Mouse (Mus musculus): ENCODE data around the gene Gm49721. TPM values are rescaled to one million over a fixed set of nuclear protein-coding genes. Genes with fewer than 3 reads are reported as not detected.
"Not testable (repeated sequence)": the region's sequence is repeated elsewhere in the genome, so short reads cannot be mapped to it uniquely, and the experiment has no call there.

Gene Gm49721
- polyA plus RNA-seq, 1 experiment, result not detected

DNA sequence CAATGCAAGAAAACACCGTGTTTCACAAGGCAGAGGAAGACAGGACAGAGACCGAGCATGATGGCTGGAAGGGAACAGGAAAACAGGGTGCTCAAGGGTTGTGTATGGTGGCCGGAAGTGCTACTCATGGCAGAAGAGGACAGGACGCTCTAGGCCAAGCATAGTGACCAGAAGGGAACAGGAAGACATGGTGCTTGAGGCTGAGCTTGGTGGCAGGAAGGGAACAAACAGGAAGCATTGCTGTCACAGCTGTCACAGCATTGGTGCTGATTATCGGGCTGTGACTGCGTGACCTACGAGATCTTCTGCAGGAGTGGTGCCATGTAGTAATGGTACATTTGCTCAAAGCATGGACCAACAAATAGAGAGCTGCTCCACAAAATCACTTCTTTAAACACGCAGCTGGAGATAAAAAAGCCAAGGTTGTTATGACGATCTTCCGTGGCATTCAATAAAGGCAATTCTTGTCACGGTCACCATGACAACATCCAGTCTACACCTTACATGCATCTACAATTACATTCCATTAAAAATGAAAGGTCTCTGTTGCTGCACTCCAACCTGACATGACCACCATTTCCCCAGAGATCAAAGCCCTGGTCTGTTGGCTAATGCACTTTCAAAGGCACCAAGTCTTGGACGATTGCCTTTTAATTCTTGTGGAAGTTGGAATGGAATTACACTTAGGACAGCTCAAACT lies 106.9 kb downstream of the Gm49721 start:
- not testable (repeated sequence) for H3K27ac ChIP-seq (ENCODE audit: insufficient read depth, low read depth, low read length); H3K4me3 ChIP-seq (ENCODE audit: low read depth, low read length); H3K4me1 ChIP-seq (ENCODE audit: control insufficient read depth, insufficient read depth, insufficient read length, low read length); H3K27me3 ChIP-seq (ENCODE audit: control insufficient read depth, insufficient read depth, low read length); H3K36me3 ChIP-seq (ENCODE audit: control insufficient read depth, insufficient read depth, low read length)
- WGBS, result no CpG with 5 or more reads among the region's 12 CpGs

DNA sequence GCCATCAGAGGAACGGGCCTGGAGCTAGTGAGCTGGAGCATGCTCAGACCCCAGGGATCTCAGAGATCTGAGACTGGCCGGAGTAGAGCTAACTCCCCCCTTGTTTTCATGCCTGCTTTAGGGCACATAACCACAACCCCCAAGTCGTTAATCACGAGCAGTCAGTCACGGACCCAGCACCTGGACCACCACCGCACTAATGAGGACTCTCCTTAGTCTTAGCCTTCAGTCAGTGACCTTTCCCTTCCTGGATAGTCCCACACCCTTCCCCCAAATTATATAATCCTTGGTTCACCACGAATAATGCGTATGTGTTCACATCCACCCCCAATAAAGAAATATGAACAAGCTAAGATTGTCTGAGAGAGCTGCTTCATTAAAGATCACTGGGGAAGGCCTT lies 108.1 kb downstream of the Gm49721 start:
- H3K4me3 ChIP-seq (ENCODE audit: low read depth, low read length); H3K27me3 ChIP-seq (ENCODE audit: control insufficient read depth, insufficient read depth, low read length); H3K4me1 ChIP-seq (ENCODE audit: control insufficient read depth, insufficient read depth, insufficient read length, low read length); H3K27ac ChIP-seq (ENCODE audit: insufficient read depth, low read depth, low read length); H3K36me3 ChIP-seq (ENCODE audit: control insufficient read depth, insufficient read depth, low read length): not testable (repeated sequence)
- WGBS, result 71% methylated on average over 6 of the region's 8 CpGs

Other genes with a start within 250 kb of the Gm49721 start
- gene Ezr, start 196.1 kb upstream of the Gm49721 start, polyA plus RNA-seq (2012; rRNA removed), result 95.0 and 368 TPM in 2 replicates
- 17.8 and 33.4 TPM in 2 replicates for gene Rsph3b, start 30.2 kb upstream of the Gm49721 start, polyA plus RNA-seq (2012; rRNA removed)
- 4.0 and 5.4 TPM in 2 replicates for gene Tagap1, start 17.7 kb upstream of the Gm49721 start, polyA plus RNA-seq (2012; rRNA removed)
- gene Rnaset2b, start 8.3 kb upstream of the Gm49721 start, polyA plus RNA-seq (2012; rRNA removed), result 55.4 and 58.7 TPM in 2 replicates
- not detected in 2 replicates for gene Gm1604a, start 46.7 kb downstream of the Gm49721 start, polyA plus RNA-seq (2012; rRNA removed)
- 1.8 and 2.1 TPM in 2 replicates for gene Rps6ka2, start 191.2 kb downstream of the Gm49721 start, polyA plus RNA-seq (2012; rRNA removed)

All from small intestine, adult 2 months (tissue).